Mouse (Mus musculus): ENCODE measurements around the gene Fam110a.

The Fam110a gene

DNA sequence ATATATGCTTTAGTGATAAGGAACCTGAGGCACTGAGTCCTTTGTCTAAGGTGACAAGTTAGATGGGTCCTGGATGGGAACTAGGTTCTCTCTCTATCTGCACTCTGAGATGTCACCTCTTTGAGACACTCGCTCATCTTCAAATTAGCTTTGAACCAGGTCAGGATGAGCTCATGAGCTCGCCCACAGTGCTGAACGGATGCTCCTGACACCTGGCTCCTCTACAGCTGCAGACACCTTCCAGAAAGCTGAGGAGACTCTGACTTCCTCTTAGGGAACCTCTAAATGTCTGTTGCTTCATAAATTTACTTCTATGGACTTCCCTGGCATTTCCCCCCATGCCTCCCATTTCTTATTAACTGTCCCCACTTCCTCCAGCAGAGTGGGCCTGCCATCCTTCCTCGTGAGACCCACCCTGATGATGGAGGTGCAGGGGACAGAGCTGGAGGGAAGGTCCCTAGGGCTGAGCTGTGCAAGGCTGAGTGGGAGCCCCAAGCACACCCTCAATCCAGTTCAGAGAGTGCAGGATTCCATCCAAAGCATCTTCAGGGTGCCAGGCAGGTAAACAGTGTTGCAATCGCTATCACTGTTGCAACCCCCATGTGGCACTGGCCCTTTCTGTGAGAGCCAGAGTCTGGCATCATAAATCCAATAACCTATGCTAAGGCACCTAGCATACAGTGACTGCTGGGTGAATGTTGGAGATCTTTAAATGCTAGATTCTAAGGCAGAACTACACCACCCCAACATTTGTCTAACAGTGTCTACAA lies 40.2 kb downstream of the Fam110a start:
- intact Hi-C loops (cut with DNase I): no loop called here

- intact Hi-C loops (cut with DNase I): no loop called here
Observed at GRCm38 (mm10) chr2:151938780-151939200, 41.2 kb downstream of the Fam110a start.

DNA sequence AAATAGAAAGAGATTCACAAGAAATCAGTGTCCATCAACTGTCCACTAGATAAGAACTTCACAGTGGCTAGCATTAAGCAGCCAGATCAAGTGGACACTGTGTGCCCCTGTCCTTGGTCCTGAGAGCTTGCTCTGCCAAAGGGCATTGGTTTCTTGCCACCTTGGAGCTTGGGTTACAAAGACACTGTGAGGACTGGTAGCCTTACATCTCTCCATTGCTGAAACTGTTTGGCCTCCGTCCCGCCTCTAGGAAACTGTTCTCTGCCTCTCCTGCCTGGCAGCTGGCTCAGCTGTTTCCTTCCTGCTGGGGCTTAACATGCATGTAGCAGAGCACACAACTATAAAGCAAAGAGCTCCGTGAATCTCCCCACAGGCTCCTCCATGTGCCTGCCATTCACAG lies 42.1 kb downstream of the Fam110a start:
- intact Hi-C loops (cut with DNase I): no loop called here

DNA sequence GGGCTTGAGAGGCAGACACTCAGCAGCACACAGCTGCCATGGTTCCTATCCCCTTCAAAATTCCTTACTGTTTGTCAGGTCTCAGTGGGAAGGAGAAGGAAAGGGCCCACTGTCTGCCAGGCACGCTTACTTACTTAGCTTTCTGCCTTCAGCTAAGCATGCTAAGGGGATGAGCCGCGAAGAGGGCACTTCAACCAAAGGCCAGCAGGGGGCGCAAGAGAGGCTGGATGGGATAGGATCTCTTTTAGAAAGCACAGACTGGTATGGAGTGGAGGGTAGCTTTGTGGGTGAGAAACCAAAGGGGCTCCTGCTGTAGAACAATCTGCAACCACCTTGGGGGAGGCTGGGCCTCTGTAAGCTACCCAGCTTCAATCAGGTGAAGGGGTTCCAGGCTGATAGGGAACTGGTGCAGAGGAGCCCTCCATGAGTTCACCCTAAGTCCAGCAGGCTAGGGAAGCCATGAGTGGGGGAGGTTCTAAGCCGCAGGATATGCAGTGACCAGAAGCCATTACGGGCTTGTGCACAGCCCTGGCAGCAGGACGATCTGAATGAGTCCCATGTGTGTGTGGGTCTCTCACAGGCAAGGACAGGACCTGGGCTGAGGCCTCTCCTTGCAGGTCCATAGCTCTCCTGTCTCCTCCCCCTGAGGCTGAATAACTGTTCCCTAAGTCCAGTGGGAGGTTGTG lies 49.5 kb downstream of the Fam110a start:
- intact Hi-C loops (cut with DNase I): loop anchor here (5.0 kb wide), 1 partner anchor 53 kb away; no protein-coding TSS in a partner anchor

- intact Hi-C loops (cut with DNase I): no loop called here
Observed at GRCm38 (mm10) chr2:151927103-151927502, 52.9 kb downstream of the Fam110a start.

- intact Hi-C loops (cut with DNase I): no loop called here
Observed at GRCm38 (mm10) chr2:151925715-151926114, 54.3 kb downstream of the Fam110a start.

GRCm38 (mm10) chr2:151924276-151924675 lies 55.7 kb downstream of the Fam110a start:
- intact Hi-C loops (cut with DNase I): no loop called here

GRCm38 (mm10) chr2:151921596-151921995 lies 58.4 kb downstream of the Fam110a start:
- intact Hi-C loops (cut with DNase I): no loop called here

- intact Hi-C loops (cut with DNase I): no loop called here
Observed at GRCm38 (mm10) chr2:151921068-151921467, 59.0 kb downstream of the Fam110a start.

Small RNA genes within 50 kb of the gene (microRNA-seq; reads per million reads assigned to microRNA genes)
- 0.23 to 0.25 reads per million in 2 experiments for gene Mir1953

All from adrenal gland (tissue).